Mouse (Mus musculus) olfactory bulb, adult 2 months (tissue): Measurements from ENCODE around the gene Opa1.

Experiments
- CTCF ChIP-seq: fragments of 200-500 bp; IDR thresholded peaks from 2 replicates; pipeline ENCODE4 v1.5.1; 2012; ENCODE audit warnings: low read depth, mild to moderate bottlenecking, low read length, moderate library complexity; ENCODE audit not compliant: insufficient read depth
- POLR2A ChIP-seq: fragments of 200-500 bp; IDR thresholded peaks from 2 replicates; pipeline ENCODE4 v1.6.1; 2012; ENCODE audit warnings: mild to moderate bottlenecking, low read depth, low read length, moderate library complexity; ENCODE audit not compliant: insufficient read depth

DNA sequence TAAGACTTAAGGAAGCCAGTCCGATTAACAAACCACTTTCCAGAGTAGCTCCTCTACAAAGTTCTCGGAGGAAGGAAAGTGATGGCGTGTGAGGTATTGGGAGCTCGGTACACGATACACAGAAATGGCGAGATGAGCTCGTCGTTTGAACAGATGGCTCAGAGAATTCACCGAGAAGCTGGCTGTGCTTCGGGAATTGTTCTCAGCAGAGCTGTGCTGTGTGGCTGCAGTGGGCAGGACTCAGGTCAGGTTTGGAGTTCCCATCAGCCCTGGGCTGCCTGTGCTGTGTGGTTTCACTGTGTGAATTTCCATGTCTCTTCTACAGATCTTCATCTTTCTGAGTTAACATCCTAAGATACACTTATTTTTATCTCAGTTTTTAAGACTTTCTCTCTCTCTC lies 77.8 kb downstream of the Opa1 start:
- TF ChIP-seq CTCF (no peak), POLR2A (no peak)
